Mouse (Mus musculus) hindbrain, embryonic 12.5 days (tissue): ENCODE measurements around the gene Zfhx3. TPM values are rescaled to one million over a fixed set of nuclear protein-coding genes. Genes with fewer than 3 reads are reported as not detected.
A peak's percentile ranks its signal among the peaks of the same experiment; 100 is the strongest.

Experiments
- ATAC-seq: fragments of 200-750 bp; cut with Nextera tagmentation; 2 replicates; pipeline ENCODE4 v1.8.0; 2017; ENCODE audit warnings: moderate TSS enrichment; ENCODE audit not compliant: low FRiP score
- H3K27ac ChIP-seq: fragments of 300-500 bp; sonication (generic); 2 replicates; pipeline ENCODE4 v1.5.1; 2016; ENCODE audit warnings: mild to moderate bottlenecking
- H3K27me3 ChIP-seq: fragments of 300-500 bp; sonication (generic); 2 replicates; pipeline ENCODE4 v1.6.1; 2016; ENCODE audit warnings: mild to moderate bottlenecking
- H3K36me3 ChIP-seq: fragments of 300-500 bp; sonication (generic); 2 replicates; pipeline ENCODE4 v1.6.1; 2016; ENCODE audit warnings: mild to moderate bottlenecking
- H3K4me1 ChIP-seq: fragments of 300-500 bp; sonication (generic); 2 replicates; pipeline ENCODE4 v1.6.1; 2016
- H3K4me2 ChIP-seq: fragments of 300-500 bp; sonication (generic); replicated peaks from 2 replicates; pipeline ENCODE4 v1.6.1; 2016; ENCODE audit warnings: mild to moderate bottlenecking
- H3K4me3 ChIP-seq: fragments of 300-500 bp; sonication (generic); 2 replicates; pipeline ENCODE4 v1.5.1; 2016; ENCODE audit warnings: mild to moderate bottlenecking
- H3K9ac ChIP-seq: fragments of 300-500 bp; sonication (generic); 2 replicates; pipeline ENCODE4 v1.6.1; 2016; ENCODE audit warnings: mild to moderate bottlenecking, moderate library complexity
- H3K9me3 ChIP-seq: fragments of 300-500 bp; sonication (generic); replicated peaks from 2 replicates; pipeline ENCODE4 v1.6.1; 2016; ENCODE audit warnings: mild to moderate bottlenecking
- WGBS: fragments of 180-500 bp; shearing (Covaris S2); methylation state at CpG from one replicate; pipeline ENCODE4 v1.1.7; 2016; 5-methylcytosine and 5-hydroxymethylcytosine counted together
- polyA plus RNA-seq: library from polyadenylated mRNA; unstranded; fragments of >200 nt; fragmentation: Nextera tagmentation; extraction: Ambion mirVana; gene quantifications from 2 replicates; pipeline ENCODE4 v1.2.1, GENCODE M21; 2016

Zfhx3 gene
- polyA plus RNA-seq, 1 experiment from 2014 or later, result 56.8 TPM

DNA sequence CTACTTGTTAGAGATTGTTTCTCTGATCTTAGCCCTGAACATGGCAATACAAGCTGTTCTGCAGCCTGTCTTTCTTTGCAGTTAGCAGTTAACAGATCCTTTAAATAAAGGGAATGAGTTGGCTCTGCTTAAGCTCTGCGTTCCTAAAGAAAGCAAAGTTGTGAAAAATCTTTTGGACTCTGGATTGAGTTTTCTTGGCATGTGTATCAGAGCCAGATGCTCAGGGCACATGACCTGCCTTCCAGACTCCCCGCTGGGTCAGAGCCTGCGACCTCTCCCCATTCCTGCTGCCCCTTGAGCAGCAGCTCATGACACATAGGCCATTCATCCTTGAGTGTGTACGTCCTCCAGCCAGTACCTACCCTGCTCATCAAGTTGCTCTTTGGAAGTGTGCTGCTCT is 81.9 kb downstream of the Zfhx3 start:
- H3K9me3 ChIP-seq, result no peaks in the 10 kb centered on the region
- no peak for ATAC-seq
- H3K27ac ChIP-seq, result no peak overlapping the region
- H3K4me3 ChIP-seq, result no peak overlapping the region
- peaks cover 14% of the 10 kb centered on the region for H3K4me1 ChIP-seq
- no peaks in the 10 kb centered on the region for H3K36me3 ChIP-seq
- H3K4me2 ChIP-seq, result no peak overlapping the region
- no peaks in the 10 kb centered on the region for H3K27me3 ChIP-seq
- H3K9ac ChIP-seq, result no peak overlapping the region
- WGBS, result 61% methylated on average over 4 of the region's 4 CpGs

DNA sequence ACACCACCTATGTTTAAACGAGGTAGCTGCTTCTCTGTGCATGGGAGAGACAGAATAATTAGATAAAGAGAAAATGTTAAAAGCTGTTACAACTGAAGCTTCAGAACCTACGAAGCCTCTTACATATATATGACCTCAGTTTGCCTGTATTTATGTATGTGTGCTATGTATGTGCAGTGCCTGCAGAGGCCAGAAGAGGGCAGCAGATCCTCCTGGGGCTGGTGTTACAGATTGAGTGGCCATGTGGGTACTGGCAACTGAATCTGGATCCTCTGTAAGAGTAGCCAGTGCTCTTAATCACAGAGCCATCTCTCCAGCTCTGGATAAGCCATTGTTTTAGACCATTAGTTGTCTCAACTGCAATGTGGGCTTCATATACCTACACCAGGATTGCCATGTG is 82.8 kb downstream of the Zfhx3 start:
- Histone ChIP-seq H3K4me1 (peaks cover 14% of the 10 kb centered on the region), H3K4me3 (no peak overlapping the region), H3K27ac (no peak overlapping the region), H3K9ac (no peak overlapping the region), H3K27me3 (no peaks in the 10 kb centered on the region), H3K36me3 (no peaks in the 10 kb centered on the region), H3K4me2 (no peak overlapping the region), H3K9me3 (no peaks in the 10 kb centered on the region)
- ATAC-seq, result no peak
- WGBS, result 91% methylated on average over 2 of the region's 2 CpGs

DNA sequence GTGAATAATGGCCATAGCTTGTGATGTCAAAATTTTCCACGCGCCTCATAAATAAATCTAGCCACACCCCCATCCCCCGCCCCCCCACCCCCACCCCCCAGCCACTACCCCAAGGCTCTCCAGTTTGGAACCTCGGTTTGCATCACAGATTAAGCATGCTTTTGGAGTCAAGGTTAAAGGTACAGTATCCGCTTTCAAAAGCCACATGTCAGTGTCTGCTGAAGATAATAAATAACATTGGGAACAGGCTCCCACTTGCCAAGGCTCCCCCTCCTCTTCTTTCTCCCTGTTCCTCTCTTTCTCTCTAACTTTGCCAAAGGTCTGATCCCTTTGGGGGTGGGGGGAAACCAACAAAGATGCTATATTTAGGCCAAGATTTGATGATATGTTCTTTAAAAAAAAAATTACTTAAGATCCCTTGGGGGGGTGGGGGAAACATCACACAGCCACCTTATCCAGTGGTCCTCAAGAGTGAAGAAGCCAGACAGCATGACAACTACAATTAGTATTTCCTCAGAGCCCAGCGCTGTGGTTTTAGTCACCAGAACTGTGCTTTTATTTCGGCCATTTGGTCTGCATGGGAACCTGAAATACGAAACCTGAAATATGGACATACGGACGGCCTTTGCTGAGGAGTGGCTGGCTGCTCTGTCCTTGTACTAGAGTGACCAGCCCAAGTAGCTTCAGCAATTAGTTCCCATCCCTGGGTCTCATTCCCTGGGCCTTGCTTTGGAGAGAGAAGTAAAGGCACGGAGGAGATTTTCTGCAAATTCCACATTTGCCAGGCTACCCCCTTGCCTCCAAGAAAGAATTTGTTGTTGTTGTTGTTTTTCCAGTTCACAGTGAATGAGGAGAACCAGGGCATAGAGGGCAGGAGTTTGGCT is 84.4 kb downstream of the Zfhx3 start:
- peak overlapping the region; percentile 11 for H3K4me2 ChIP-seq
- H3K9me3 ChIP-seq, result no peaks in the 10 kb centered on the region
- no peaks in the 10 kb centered on the region for H3K36me3 ChIP-seq
- H3K4me3 ChIP-seq, result no peak overlapping the region
- ATAC-seq, result no peak
- peaks cover 14% of the 10 kb centered on the region for H3K4me1 ChIP-seq
- peak overlapping the region; percentile 23; the same call in 1 of the 2 replicates for H3K27ac ChIP-seq
- 60% methylated on average over 11 of the region's 11 CpGs for WGBS
- H3K9ac ChIP-seq, result no peak overlapping the region
- H3K27me3 ChIP-seq, result no peaks in the 10 kb centered on the region

DNA sequence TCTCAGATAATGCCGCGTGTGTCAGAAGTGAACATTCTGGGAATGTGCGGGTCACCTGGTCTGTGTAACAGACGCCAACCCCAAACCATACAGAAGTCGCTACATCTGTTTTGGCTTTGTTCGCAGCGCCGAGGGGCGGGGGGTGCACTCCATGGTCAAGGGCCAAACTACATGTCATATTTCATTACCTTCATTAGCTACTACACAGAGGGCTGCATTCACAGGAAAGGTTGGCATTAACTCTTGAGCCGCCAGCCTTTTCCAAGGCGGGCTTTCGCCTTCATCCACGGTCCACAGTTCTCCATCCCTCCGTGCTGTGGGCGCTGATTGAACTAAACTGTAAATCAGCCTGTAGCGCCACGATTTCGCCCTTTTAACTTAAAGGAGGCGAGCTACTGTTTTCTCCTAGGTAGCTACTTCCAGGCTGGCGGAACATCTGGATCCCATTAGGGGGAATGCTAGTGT is 85.1 kb downstream of the Zfhx3 start:
- Histone ChIP-seq H3K36me3 (no peaks in the 10 kb centered on the region), H3K27me3 (no peaks in the 10 kb centered on the region), H3K27ac (peak overlapping the region; percentile 23; the same call in 1 of the 2 replicates), H3K4me3 (no peak overlapping the region), H3K9me3 (no peaks in the 10 kb centered on the region), H3K4me2 (peak overlapping the region; percentile 11), H3K9ac (no peak overlapping the region), H3K4me1 (peaks cover 14% of the 10 kb centered on the region)
- 44% methylated on average over 20 of the region's 20 CpGs for WGBS
- no peak for ATAC-seq

DNA sequence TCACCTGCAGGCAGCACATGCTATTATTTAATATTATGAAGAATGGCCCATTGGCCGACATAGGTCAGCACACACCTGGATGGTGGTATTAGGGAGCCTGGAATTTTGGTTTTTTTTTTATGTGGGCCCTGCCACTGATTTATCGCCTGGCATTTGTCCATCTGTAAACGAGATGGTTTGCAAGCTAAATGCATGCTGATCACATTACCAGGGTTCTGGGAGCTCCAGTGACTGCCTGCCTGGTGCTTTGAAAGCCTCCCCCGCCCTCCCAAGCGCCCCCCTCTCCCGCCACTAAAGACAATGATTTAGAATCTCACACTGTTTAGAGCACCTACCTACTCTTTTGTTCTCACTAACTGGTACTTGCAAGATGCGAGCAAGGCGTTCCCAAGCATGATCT is 86.0 kb downstream of the Zfhx3 start:
- no peak for ATAC-seq
- Histone ChIP-seq H3K4me3 (no peak overlapping the region), H3K4me1 (peaks cover 14% of the 10 kb centered on the region), H3K36me3 (no peaks in the 10 kb centered on the region), H3K4me2 (no peak overlapping the region), H3K9me3 (no peaks in the 10 kb centered on the region), H3K27ac (no peak overlapping the region; the same call in 1 of the 2 replicates), H3K9ac (no peak overlapping the region), H3K27me3 (no peaks in the 10 kb centered on the region)
- 43% methylated on average over 8 of the region's 8 CpGs for WGBS

DNA sequence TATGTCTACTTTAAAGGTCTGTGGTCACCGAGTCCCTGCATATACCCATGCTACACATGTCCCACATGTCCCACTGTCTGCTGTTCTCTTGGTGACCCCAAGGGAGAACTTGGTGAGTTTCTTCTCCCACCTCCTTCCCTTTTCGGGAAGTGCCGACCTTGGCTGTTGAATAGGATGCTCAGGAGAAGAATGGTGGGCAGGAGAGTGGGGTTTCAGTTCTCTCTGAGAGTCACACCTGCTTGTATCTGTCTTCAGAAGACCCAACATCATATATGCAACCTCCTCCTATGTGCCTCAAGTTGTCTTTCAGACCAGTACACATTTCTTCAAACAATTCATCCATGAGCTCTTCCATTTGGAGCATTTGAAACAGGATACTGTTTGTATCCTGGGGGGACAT is 88.7 kb downstream of the Zfhx3 start:
- no peak for ATAC-seq

DNA sequence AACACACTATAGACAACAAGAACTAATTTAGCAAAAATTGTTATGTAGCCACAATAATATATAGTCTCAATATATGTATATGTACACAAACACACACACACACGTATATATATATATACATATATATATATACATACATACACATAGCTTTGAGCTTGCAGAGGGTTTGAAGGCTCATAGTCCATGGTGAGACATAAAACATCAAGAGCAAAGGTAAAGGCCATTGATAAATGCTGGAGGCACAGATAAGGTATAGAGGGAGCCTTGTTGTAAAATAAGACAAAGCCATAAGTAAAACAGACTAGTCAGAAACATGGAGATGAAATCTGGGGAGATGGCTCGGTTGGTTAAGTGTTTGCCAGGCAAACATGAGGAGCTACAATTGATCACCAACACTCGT is 91.6 kb downstream of the Zfhx3 start:
- no peaks in the 10 kb centered on the region for H3K36me3 ChIP-seq
- 77% methylated on average over 3 of the region's 3 CpGs for WGBS

More for the DNA sequence above, 88.7 kb downstream of the Zfhx3 start:
- no peak overlapping the region for H3K4me3 ChIP-seq
- H3K9ac ChIP-seq, result no peak overlapping the region
- H3K4me2 ChIP-seq, result no peak overlapping the region
- no peaks in the 10 kb centered on the region for H3K9me3 ChIP-seq
- no peaks in the 10 kb centered on the region for H3K27me3 ChIP-seq
- H3K27ac ChIP-seq, result no peak overlapping the region
- no peaks in the 10 kb centered on the region for H3K36me3 ChIP-seq
- H3K4me1 ChIP-seq, result peaks cover 14% of the 10 kb centered on the region
- WGBS, result 87% methylated on average over 3 of the region's 3 CpGs

DNA sequence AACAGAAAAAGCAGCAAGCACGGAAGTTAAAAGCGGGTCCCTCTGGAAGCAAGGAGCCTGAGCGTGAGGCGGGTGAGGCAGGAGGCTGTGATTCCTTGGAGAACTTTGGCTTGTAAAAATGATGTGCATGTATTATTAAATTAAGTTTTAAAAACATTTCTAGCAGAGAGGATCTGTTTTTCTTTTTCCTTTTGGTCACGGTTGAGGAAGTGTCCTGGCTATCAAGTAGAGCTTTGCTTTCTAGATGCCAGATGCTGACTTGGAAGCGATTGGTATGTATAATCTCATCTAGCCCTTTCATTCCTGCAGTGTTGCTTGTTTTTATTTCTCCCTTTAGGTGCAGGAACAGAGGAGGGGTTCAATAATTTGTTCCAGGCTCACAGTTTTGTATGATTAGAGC is 92.3 kb downstream of the Zfhx3 start:
- H3K9ac ChIP-seq, result no peak overlapping the region
- no peak overlapping the region for H3K4me2 ChIP-seq
- 70% methylated on average over 6 of the region's 6 CpGs for WGBS
- H3K4me1 ChIP-seq, result no peaks in the 10 kb centered on the region
- no peaks in the 10 kb centered on the region for H3K36me3 ChIP-seq
- ATAC-seq, result no peak
- H3K27ac ChIP-seq, result no peak overlapping the region
- H3K4me3 ChIP-seq, result no peak overlapping the region
- H3K27me3 ChIP-seq, result no peaks in the 10 kb centered on the region
- no peaks in the 10 kb centered on the region for H3K9me3 ChIP-seq

More for the DNA sequence above, 91.6 kb downstream of the Zfhx3 start:
- no peaks in the 10 kb centered on the region for H3K27me3 ChIP-seq
- no peaks in the 10 kb centered on the region for H3K4me1 ChIP-seq
- H3K27ac ChIP-seq, result no peak overlapping the region
- no peak overlapping the region for H3K4me3 ChIP-seq
- no peak overlapping the region for H3K4me2 ChIP-seq
- H3K9me3 ChIP-seq, result no peaks in the 10 kb centered on the region
- ATAC-seq, result no peak
- no peak overlapping the region for H3K9ac ChIP-seq

DNA sequence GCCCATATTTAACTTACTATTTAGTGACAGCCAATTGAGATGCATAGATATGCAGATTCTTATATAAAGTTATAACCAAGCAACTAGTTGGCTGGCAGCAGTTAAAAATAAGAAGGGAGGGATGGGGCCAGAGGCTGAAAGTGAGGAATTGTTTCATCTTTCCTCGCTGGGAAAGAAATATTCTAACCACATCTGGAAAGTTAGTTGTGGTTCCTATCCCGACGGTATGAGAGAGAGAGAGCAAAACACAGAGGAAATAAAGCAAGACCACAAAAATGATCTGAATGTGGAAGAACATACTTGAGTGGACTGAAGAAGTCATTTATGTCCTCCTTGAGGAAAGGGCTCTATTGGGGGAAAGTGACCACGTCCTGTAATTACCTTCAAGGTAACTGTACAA is 101.2 kb downstream of the Zfhx3 start:
- Histone ChIP-seq H3K4me3 (no peak overlapping the region), H3K4me2 (no peak overlapping the region), H3K9ac (no peak overlapping the region), H3K36me3 (no peaks in the 10 kb centered on the region), H3K27ac (no peak overlapping the region), H3K4me1 (no peaks in the 10 kb centered on the region; the same call in 1 of the 2 replicates), H3K9me3 (no peaks in the 10 kb centered on the region), H3K27me3 (no peaks in the 10 kb centered on the region)
- no peak for ATAC-seq
- WGBS, result 80% methylated on average over 4 of the region's 4 CpGs

DNA sequence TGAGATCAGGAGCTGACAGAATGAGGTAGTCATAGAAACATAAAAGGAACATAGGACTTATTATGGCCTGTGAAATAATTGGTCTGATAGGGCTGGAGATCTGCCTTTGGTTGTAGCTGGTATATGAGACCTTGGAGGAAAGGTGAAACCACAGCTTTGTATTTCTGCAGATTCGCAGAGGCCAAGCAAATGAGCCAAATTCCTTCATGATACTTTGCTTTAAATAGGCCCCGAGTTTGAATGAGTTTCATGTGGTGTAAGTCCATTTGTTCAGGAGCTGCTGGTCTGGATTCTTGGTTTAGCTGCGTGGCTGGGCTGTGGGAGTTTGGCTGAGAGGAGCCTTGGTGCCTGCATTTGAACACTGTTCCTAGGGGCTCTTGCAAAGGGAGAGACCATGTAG is 101.7 kb downstream of the Zfhx3 start:
- WGBS, result 74% methylated on average over 3 of the region's 3 CpGs
- Histone ChIP-seq H3K9me3 (no peaks in the 10 kb centered on the region), H3K27ac (no peak overlapping the region), H3K9ac (no peak overlapping the region), H3K4me2 (no peak overlapping the region), H3K36me3 (no peaks in the 10 kb centered on the region), H3K27me3 (no peaks in the 10 kb centered on the region), H3K4me3 (no peak overlapping the region), H3K4me1 (no peaks in the 10 kb centered on the region; the same call in 1 of the 2 replicates)
- ATAC-seq, result no peak

DNA sequence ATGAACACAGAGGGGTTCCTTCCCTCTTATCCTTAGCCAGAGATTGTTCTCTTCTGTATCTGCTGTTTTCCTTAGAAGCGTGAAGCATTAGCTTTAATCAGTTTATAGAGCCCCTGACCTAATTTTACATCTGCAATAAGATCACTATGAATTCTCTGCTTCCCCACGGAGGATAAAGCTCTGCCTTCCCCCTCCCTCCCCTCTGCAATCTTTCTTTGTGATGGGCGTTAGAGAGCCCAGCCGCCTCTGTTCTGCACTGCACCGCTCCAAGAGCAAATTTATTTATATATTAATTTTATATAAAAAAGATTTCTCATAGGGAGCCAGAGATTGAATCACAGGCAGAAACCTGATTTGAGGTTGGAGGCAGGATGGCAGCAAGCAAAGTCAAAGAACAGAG is 113.8 kb downstream of the Zfhx3 start:
- no peak overlapping the region for H3K4me2 ChIP-seq
- 61% methylated on average over 5 of the region's 5 CpGs for WGBS
- no peak overlapping the region for H3K4me3 ChIP-seq
- no peaks in the 10 kb centered on the region for H3K9me3 ChIP-seq
- no peak overlapping the region; the same call in 1 of the 2 replicates for H3K27ac ChIP-seq
- H3K4me1 ChIP-seq, result peaks cover 12% of the 10 kb centered on the region; the same call in 1 of the 2 replicates
- no peaks in the 10 kb centered on the region for H3K36me3 ChIP-seq
- ATAC-seq, result no peak
- no peaks in the 10 kb centered on the region for H3K27me3 ChIP-seq
- H3K9ac ChIP-seq, result no peak overlapping the region

DNA sequence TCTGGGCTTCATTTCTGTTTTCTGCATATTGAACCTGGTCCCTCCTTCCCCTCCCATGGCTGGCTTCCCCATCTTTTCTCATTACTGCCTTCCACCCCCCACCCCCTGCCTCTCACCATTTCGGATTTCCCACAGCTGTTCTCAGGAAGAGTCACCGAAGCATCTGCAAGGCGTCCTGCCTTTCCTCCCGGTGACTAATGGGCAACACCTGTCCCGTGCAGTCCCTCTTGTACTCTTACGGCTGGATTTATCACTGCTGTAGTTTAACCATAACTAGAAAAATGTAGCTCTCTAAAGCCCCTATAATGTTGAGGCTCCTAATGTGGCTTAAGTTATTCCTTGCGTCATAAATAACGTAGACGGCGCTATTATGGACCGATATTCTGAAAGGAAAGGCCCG is 119.5 kb downstream of the Zfhx3 start:
- no peaks in the 10 kb centered on the region for H3K36me3 ChIP-seq
- ATAC-seq, result no peak
- H3K9me3 ChIP-seq, result no peaks in the 10 kb centered on the region
- no peaks in the 10 kb centered on the region for H3K4me1 ChIP-seq
- no peak overlapping the region for H3K9ac ChIP-seq
- 72% methylated on average over 12 of the region's 12 CpGs for WGBS
- no peaks in the 10 kb centered on the region for H3K27me3 ChIP-seq
- no peak overlapping the region for H3K4me2 ChIP-seq
- no peak overlapping the region for H3K27ac ChIP-seq
- H3K4me3 ChIP-seq, result no peak overlapping the region

DNA sequence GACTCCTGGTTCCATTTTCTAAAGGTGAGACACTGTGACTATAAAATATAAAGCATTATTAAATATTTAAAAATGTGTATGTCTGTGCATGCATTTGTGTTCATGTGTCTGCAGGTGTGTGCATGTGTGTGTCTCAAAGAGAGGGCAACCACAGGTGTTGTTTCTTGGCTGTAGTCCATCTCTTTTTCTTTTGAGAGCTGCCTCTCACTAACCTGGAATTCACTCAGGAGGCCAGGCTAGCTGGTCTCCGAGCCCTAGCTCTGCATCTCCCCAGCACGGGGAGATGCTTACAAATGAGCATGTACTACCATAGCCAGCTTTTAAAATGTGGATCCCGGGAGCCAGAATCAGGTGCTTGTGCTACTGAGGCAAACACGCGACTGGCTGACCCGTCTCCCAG is 124.7 kb downstream of the Zfhx3 start:
- H3K4me1 ChIP-seq, result peaks cover 14% of the 10 kb centered on the region
- H3K9me3 ChIP-seq, result no peaks in the 10 kb centered on the region
- ATAC-seq, result no peak
- H3K9ac ChIP-seq, result no peak overlapping the region
- H3K36me3 ChIP-seq, result no peaks in the 10 kb centered on the region
- no peak overlapping the region for H3K4me2 ChIP-seq
- H3K4me3 ChIP-seq, result no peak overlapping the region
- no peak overlapping the region for H3K27ac ChIP-seq
- WGBS, result 91% methylated on average over 6 of the region's 6 CpGs
- no peaks in the 10 kb centered on the region for H3K27me3 ChIP-seq
